Mouse (Mus musculus) kidney, postnatal 10 days (tissue): ENCODE measurements at regions not wholly inside any gene's neighbourhood (a gene's known extent, or its start where the extent isn't known, plus 50 kb on each side); places are given as distances from the start of the nearest gene placed in this dataset.

Experiments used
- DNase-seq: peaks from one replicate; pipeline ENCODE4 v3.0.0; 2021; ENCODE audit warnings: mixed read lengths

DNA sequence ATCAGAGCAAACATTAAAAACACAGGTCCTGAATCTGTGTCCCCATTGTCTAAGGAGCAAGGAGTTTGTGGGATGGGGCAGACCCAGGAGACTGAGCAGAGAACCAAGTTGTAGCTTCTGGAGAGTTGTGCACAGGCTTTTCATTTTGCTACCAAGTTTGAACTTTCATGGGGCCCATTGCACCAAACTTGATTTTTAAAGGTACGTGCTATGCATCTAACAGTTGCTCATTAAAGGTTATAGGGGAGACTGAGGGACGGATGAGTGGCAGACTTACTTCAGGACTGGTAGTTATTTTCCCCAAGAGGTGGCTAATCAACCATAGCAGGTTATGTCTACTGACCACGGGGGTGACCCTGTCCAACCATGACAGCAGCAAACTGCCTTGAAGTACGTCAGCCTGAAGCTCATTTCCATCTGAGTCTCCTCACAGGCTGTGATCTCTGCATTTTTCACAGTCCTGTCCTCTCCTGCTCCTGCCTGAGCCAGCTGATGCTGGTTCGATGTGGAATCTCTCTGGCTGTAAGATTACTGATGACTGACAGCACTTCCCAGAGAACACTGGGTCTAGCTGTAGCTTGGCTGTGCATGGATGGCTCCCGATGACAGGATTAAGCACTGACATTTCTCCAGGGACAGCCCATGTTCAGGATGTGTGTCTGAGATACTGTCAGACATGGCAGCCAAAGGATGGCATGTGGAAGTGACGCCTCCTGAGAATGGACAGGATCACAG lies 590.9 kb upstream of the Plxna2 start:
- DNase-seq, result peak; percentile 7

DNA sequence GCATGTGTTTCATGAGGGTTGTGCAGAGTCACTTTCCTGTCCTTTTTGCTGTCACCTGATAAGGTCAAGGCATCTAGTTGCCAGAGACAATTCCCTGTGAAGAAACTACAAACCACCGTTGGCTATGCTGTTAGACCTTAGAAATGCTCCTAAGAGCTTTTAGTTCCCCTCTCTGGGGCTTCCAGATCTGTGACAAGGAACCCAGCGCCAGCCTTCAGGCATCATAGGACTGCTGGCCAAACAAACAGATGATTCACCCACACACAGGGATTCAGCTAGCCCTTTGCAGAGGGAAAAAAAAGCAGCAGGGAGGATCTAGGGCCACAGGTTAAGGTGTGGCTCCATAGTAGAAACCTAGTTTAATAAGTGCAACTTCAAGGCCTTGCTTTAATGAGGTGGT lies 591.8 kb upstream of the Plxna2 start:
- DNase-seq, result no peak

GRCm38 (mm10) chr1:194019282-194019681 lies 598.7 kb upstream of the Plxna2 start:
- no peak for DNase-seq

DNA sequence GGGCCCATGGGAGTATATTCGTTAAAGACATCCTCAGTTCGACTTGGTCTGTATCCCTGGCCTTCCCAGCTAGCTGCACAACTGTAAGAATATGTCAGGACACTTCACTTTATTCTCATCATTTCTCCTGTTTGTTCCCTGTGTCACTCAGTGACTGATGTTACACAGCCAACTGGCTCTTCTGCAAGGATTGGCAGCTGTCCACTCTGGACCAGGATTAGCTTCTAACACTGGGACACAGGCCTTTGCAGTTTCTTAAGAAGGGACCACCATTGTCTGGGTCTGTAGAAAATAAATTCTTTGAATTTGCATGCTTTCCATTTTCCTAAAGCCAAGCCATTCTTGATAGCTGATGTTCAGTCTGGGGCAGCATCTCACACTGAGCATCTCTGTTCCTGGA lies 622.1 kb upstream of the Camk1g start:
- DNase-seq, result no peak

- no peak for DNase-seq
These were observed 620.0 kb upstream of the Camk1g start for GRCm38 (mm10) chr1:193989956-193990675.

GRCm38 (mm10) chr1:193988970-193989904 lies 619.1 kb upstream of the Camk1g start:
- peak; percentile 28 for DNase-seq

DNA sequence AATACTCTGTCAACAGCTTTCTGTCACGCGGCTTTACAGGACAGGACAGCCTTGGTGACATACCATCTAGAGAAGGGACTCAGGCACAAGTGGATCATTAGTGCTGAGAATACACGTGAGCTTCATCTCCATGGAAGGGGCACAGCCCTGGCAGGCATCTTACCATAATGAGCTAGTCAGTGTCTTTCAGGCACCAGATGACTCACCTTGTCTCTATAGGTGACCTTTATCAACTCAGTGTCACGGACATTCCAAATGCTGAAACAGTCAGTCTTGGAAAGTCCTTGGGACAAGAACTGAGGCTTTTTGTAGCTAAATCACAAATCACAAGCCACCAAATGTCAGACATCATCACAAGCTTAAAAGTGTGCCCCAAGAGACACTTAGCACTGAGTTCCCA lies 610.5 kb upstream of the Camk1g start:
- DNase-seq, result no peak

GRCm38 (mm10) chr1:193971537-193971936 lies 601.4 kb upstream of the Camk1g start:
- no peak for DNase-seq

GRCm38 (mm10) chr1:193969264-193969908 lies 599.3 kb upstream of the Camk1g start:
- DNase-seq, result no peak

GRCm38 (mm10) chr1:193967957-193968926 lies 598.1 kb upstream of the Camk1g start:
- no peak for DNase-seq

GRCm38 (mm10) chr1:193966652-193967555 lies 596.8 kb upstream of the Camk1g start:
- no peak for DNase-seq

DNA sequence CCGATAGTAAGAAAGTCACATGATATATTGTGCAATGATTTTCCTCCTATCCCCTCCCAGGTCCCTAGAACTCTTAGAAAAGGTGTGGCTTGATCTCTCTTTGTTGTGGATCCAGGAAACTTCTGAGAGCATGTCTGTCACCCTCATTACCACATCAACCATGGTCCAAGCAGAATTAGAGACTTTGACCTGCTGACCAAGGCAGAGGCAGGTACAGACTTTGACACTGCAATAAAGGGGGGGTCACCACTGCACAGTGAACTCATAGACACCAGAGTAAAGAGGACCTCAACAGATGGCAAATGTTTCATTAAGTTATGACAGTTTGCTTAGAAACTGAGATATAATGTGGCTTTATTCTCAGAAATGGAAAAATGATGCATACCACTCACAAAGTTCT lies 595.2 kb upstream of the Camk1g start:
- DNase-seq, result no peak

DNA sequence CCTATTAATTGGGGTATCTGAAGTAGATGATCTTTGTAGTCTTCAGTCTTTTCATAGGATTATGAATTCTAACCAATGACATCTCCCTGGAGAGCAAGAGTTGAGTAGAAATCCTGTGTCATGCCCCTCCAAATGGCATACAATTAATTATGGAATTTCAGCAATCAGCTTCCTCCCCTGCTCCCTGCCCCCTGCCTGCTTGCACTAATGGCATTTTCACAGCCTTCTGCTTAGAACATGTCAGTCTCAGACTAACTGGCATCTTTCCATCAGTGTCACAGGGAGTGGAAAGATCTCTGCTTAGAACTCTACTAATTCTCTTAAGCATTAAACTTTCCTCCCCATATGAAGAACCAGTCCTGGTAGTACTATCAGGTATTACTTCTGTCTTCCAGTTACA lies 581.8 kb upstream of the Camk1g start:
- no peak for DNase-seq

DNA sequence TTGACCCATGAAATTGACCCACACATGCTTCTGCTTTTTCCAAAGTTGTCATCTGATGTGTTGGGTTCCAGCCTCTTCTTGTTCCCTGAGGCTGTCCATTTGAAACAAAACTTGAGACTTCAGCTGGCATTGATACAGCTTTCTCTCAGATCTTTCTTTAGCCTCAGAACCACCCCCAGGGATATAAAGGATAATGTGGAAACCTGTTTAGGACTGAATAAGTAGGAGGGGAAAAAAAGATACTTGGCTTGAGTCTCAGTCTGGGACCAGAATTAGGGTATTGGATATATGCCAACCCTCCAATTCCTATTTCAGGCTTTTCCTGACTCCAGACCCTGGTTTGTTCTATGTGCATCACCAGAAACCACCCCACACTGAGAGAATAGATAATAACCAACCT lies 579.7 kb upstream of the Camk1g start:
- no peak for DNase-seq

- no peak for DNase-seq
These were observed 577.0 kb upstream of the Camk1g start for GRCm38 (mm10) chr1:193946953-193947586.

- no peak for DNase-seq
These were observed 565.9 kb upstream of the Camk1g start for GRCm38 (mm10) chr1:193935969-193936368.

- DNase-seq, result no peak
These were observed 564.2 kb upstream of the Camk1g start for GRCm38 (mm10) chr1:193934308-193934707.

- no peak for DNase-seq
These were observed 561.1 kb upstream of the Camk1g start for GRCm38 (mm10) chr1:193931131-193931729.

DNA sequence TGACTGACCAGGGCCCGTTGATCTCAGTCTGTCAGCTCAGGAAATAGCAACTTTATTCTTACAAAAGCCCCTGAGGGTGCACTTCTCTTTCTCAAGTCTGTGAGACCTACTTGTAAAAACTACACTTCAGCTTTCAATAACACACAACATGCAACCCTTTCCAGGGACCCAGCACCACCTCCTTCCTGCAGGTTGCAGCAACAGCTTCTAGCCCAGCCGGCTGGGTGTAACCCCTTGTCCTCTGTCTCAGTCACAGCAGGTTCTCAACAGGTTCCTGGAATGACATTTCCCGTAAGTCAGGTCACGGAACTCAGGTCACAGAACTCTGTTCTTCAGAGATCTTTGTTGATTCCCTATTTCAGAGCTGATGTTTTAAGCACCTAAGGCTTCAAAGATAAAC lies 558.5 kb upstream of the Camk1g start:
- DNase-seq, result no peak

DNA sequence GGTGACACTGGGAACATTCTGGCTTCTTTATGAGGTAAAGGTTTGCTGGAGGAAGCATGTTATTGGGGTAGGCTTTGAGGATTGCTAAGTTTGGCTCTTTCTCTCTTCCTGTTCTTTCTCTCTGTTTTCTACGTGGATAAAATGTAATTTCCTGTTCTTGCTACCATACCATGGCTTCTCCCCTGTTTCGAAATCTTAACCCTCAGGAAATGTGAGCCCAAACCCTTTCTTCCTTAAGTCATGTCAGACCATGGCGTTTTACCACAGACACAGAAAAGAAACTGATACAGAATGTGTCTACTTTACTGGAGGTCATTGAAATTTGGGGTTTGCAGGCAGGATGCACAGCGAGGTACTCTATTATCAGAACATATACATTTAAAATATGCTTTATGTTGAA lies 552.7 kb upstream of the Camk1g start:
- no peak for DNase-seq
